Mouse (Mus musculus): Measurements from ENCODE around the gene Grap. TPM values are rescaled to one million over a fixed set of nuclear protein-coding genes. Genes with fewer than 3 reads are reported as not detected.

The Grap gene
- total RNA-seq, 2 experiments from 2014 or later = 0.31 TPM; not detected in 1

- no peak for ATAC-seq (replicated peaks; ENCODE audit: poor library complexity, severe bottlenecking)
These were observed 23.3 kb downstream of the Grap start for GRCm38 (mm10) chr11:61676216-61676854.

GRCm38 (mm10) chr11:61677709-61678108, 24.6 kb downstream of the Grap start:
- no peak for ATAC-seq (replicated peaks; ENCODE audit: poor library complexity, severe bottlenecking)

- no peak for ATAC-seq (replicated peaks; ENCODE audit: poor library complexity, severe bottlenecking)
These were observed 26.2 kb downstream of the Grap start for GRCm38 (mm10) chr11:61679091-61679866.

- peak; percentile 63 for ATAC-seq (replicated peaks; ENCODE audit: poor library complexity, severe bottlenecking)
These were observed 31.1 kb downstream of the Grap start, which contains the start of gene Fam83g for GRCm38 (mm10) chr11:61683907-61684731. Gene Fam83g, plus strand, starts transcription at chr11:61684091.

- ATAC-seq (replicated peaks; ENCODE audit: poor library complexity, severe bottlenecking) = no peak
These were observed 32.2 kb downstream of the Grap start for GRCm38 (mm10) chr11:61685119-61685725.

- ATAC-seq (replicated peaks; ENCODE audit: poor library complexity, severe bottlenecking) = no peak
These were observed 33.1 kb downstream of the Grap start for GRCm38 (mm10) chr11:61686141-61686540.

GRCm38 (mm10) chr11:61686906-61687453, 33.9 kb downstream of the Grap start:
- no peak for ATAC-seq (replicated peaks; ENCODE audit: poor library complexity, severe bottlenecking)

GRCm38 (mm10) chr11:61687595-61687994, 34.5 kb downstream of the Grap start:
- ATAC-seq (replicated peaks; ENCODE audit: poor library complexity, severe bottlenecking) = no peak

GRCm38 (mm10) chr11:61692996-61693395, 39.9 kb downstream of the Grap start:
- no peak for ATAC-seq (replicated peaks; ENCODE audit: poor library complexity, severe bottlenecking)

GRCm38 (mm10) chr11:61698852-61699251, 45.8 kb downstream of the Grap start:
- no peak for ATAC-seq (replicated peaks; ENCODE audit: poor library complexity, severe bottlenecking)

- ATAC-seq (replicated peaks; ENCODE audit: poor library complexity, severe bottlenecking) = no peak
These were observed 46.4 kb downstream of the Grap start for GRCm38 (mm10) chr11:61699460-61699859.

GRCm38 (mm10) chr11:61699933-61700332, 46.9 kb downstream of the Grap start:
- ATAC-seq (replicated peaks; ENCODE audit: poor library complexity, severe bottlenecking) = no peak

GRCm38 (mm10) chr11:61701696-61702095, 48.6 kb downstream of the Grap start:
- no peak for ATAC-seq (replicated peaks; ENCODE audit: poor library complexity, severe bottlenecking)

- no peak for ATAC-seq (replicated peaks; ENCODE audit: poor library complexity, severe bottlenecking)
These were observed 49.4 kb downstream of the Grap start for GRCm38 (mm10) chr11:61702494-61702893.

GRCm38 (mm10) chr11:61705581-61705980, 52.5 kb downstream of the Grap start:
- ATAC-seq (replicated peaks; ENCODE audit: poor library complexity, severe bottlenecking) = no peak

- ATAC-seq (replicated peaks; ENCODE audit: poor library complexity, severe bottlenecking) = no peak
These were observed 53.2 kb downstream of the Grap start for GRCm38 (mm10) chr11:61706232-61706631.

GRCm38 (mm10) chr11:61708928-61709327, 55.9 kb downstream of the Grap start:
- ATAC-seq (replicated peaks; ENCODE audit: poor library complexity, severe bottlenecking) = no peak

GRCm38 (mm10) chr11:61713157-61713855, 60.2 kb downstream of the Grap start:
- ATAC-seq (replicated peaks; ENCODE audit: poor library complexity, severe bottlenecking) = no peak

- ATAC-seq (replicated peaks; ENCODE audit: poor library complexity, severe bottlenecking) = peak; percentile 72
These were observed 61.5 kb downstream of the Grap start for GRCm38 (mm10) chr11:61714346-61715117.
